Mouse (Mus musculus) right cerebral cortex, postnatal 36 days (tissue): ENCODE measurements around the gene Rbmx2.

ENCODE experiments used
- DNase-seq, 2 experiments: peaks; one replicate each; pipeline ENCODE4 v3.0.0; 2022; ENCODE audit warnings: low spot score in 2 of 2, mixed read lengths in 1 of 2

Gene Rbmx2

DNA sequence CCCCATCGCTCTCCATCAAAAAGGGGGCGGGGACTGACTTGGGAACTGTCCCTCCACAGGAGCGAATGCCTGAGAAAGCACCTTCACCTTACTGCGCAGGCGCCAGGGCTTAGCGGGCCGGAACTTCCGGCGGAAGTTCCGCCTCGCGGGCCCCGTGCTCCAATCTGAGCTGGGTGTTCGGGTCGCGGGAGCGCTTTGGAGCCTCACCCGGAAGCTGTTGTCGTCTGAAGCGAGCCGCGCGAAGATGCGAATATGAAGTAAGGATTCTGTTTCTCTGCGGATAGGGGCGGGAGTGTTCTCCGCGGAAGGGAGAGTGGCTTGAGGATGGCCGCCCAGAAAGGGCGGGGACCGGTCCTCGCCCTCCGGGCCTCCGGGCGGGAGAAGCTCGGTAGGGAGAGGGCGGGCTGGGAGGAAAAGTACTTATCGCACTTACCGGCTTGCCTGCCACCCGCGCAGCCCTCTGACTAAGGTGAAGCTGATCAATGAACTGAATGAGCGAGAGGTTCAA is at the start of gene Rbmx2:
Gene Rbmx2, plus strand, starts transcription at position 141 of the 508 bp plus-strand sequence.
- DNase-seq = peak; percentile 84 to 87

GRCm38 (mm10) chrX:48666807-48667206 is 28.0 kb upstream of the Rbmx2 start:
- no peak for DNase-seq

DNA sequence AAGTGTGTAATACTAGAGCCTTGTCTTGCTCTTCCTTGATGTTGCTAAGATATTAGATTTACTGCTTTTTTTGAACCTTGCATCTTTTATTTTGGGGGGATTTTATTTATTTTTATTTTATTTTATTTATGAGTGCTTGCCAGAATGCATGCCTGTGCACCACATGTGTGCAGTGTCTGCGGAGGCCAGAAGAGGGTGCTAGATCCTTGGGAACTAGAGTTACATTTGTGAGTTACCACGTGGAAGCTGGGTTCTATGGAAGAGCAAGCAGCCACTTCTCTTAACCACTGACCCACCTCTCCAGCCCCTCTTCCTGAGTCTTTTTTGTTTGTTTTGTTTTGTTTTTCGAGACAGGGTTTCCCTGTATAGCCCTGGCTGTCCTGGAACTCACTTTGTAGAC is 25.2 kb upstream of the Rbmx2 start:
- no peak for DNase-seq

DNA sequence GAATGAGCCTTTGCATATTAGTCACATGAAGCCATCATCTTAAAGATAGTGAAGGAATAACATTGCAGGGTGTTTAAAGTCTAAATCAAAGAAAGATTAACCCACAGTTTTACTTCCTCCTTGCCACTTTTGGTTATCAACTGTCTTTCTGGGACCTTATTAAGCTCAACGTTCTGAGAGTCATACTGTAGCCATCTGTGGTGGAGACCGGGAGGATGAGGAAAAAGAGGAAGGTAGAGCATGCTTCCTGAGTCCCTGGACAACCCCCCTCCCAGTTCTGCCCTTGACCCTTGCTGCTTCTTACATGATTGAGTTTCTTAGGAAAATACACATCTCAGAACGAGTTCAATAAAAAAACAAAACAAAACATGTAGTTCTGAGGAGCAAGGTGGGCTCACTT is 23.1 kb upstream of the Rbmx2 start:
- DNase-seq = no peak

DNA sequence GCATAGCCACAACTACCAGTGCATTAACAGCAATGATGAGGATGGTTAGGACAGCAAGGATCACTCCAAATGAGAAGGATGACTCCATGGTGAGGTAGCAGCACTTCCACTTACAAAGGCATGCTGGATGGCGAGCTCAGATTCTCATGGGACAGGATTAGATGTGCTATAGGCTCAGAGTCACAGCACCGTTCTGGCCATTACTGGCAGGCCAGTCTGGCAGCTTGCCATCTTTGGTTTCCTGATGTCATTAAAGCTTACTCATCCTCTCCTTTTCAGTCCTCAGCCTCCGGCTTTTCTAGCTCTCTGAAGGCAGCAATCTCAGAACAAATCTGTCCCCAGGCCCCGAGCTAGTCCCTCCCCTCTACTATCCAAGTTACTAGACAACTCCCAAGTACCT is 20.6 kb upstream of the Rbmx2 start, which contains the start of gene Gpr119:
Gene Gpr119, minus strand, starts transcription at position 308 of the 400 bp plus-strand sequence.
- no peak for DNase-seq

DNA sequence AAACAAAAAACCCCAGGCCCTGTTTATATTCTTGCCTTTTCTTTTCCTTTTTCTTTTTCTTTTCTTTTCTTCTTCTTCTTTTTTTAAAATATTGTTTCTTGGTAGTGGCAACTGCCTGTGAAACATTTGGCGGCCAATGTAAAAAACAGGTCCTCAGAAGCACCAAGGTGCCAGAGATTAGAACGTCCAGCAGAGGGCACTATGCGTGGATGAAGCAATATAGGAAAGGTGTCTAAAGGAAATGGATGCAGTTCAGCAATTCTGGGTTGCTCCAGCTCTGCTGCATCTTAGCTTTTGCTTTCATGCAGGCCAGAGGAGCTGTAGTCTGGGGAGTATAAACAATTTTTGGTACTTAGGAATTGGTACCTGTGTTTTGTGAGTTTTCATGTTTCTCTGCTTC is 11.4 kb upstream of the Rbmx2 start:
- peak in 1 of 2 experiments; percentile 8 for DNase-seq

DNA sequence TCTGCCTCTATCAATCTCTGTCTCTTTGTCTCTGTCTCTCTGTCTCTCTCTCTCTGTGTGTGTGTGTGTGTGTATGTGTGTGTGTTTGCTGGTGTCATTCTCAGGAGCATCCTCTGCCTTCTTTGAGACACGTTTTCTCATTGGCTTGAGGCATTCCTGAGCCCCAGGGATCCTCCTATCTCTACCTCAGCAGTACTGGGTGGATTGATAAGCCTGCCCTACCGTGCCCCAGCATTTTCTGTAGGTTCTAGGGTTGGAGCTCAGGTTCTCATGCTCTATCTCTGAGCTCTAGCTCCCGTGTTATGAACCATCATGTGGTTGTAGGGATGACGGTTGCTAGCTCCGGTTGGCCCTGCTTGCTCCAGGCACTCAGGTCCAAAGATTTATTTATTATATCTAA is 10.9 kb upstream of the Rbmx2 start:
- no peak for DNase-seq

- DNase-seq = no peak
Observed at GRCm38 (mm10) chrX:48694460-48694859, 344 bp upstream of the Rbmx2 start.

GRCm38 (mm10) chrX:48709701-48710100 is 14.9 kb downstream of the Rbmx2 start:
- DNase-seq = no peak

DNA sequence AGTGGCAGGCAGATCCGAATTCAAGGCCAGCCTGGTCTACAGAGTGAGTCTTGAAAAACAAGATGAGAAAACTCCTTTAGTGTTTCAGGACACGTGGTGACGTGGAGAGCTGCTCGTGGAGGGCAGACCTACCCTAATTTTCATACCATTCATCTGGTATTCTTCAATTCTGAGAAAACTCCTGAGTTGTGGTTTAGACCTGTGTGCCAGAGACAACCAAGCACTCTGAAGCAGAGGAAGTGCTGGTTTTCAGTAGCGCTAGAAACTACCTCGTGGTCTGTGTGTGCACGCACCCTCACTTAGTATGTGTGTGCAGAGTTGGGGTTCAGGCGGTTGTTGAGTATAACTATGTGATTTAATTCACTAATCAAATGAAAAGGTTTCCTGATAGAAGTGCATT is 18.0 kb downstream of the Rbmx2 start:
- no peak for DNase-seq

DNA sequence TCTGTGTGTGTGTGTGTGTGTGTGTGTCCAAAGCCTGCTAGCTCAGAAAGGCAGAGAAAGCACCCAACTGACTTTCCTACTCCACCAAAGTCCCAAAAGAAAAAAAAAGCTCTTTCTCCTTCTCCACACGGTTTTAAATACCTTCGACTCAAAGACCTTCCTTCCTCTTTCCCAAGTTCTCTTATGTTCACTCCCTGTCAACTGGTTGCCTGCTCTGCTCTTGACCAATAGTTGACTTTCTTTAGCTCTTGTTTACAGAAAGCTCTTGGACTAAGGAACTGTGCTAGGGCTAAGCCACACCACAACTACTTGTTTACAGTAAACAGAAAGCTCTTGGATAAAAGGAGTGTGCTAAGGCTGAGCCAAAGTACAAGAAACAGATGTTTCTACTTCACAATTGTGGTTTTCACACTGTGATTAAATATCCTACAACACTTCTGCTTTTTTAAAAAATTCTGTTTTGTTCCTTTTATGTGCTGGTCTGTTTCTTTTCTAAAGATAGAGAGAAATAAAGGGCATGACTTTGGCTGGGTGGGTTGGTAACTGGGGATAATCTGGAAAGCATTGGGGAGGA is 60.0 kb downstream of the Rbmx2 start:
- no peak for DNase-seq
